Mouse (Mus musculus): Measurements from ENCODE around the gene Tll2. TPM values are rescaled to one million over a fixed set of nuclear protein-coding genes. Genes with fewer than 3 reads are reported as not detected.

Gene Tll2
- 0.05 TPM in 2 replicates for polyA plus RNA-seq (2014; fragmentation: Nextera tagmentation; extraction: Ambion mirVana)

GRCm38 (mm10) chr19:41206811-41207344 is at the start of gene Tll2:
TSS of gene Tll2 (minus strand) at chr19:41206835.
- H3K27ac ChIP-seq (ENCODE audit: low read depth): no peak within 1 kb of the TSS
- H3K9me3 ChIP-seq (ENCODE audit: low read depth, low read length): no peaks in the 10 kb centered on the region
- peak within 1 kb of the TSS; percentile 87 for H3K4me2 ChIP-seq
- ATAC-seq (ENCODE audit: insufficient read depth) (peak; percentile 99), DNase-seq (peak; percentile 82)
- WGBS: under 1% methylated on average over 32 of the region's 32 CpGs
- H3K36me3 ChIP-seq (ENCODE audit: insufficient read depth): peaks cover 5% of the 10 kb centered on the region; the same call in 1 of the 2 replicates
- H3K4me3 ChIP-seq (ENCODE audit: low read depth, low read length): peak within 1 kb of the TSS; percentile 40
- no peaks in the 10 kb centered on the region for H3K4me1 ChIP-seq (ENCODE audit: insufficient read depth)
- H3K27me3 ChIP-seq (ENCODE audit: insufficient read depth, low read length): peaks cover 38% of the 10 kb centered on the region
- peak within 1 kb of the TSS; percentile 29 for H3K9ac ChIP-seq
- no peak for TF ChIP-seq CTCF (IDR thresholded peaks at IDR 0.05; ENCODE audit: low read depth)

- no peak overlapping the region for H3K4me2 ChIP-seq
- H3K9me3 ChIP-seq (ENCODE audit: low read depth, low read length): no peaks in the 10 kb centered on the region
- DNase-seq (peak; percentile 57), ATAC-seq (ENCODE audit: insufficient read depth) (no peak)
- no peaks in the 10 kb centered on the region for H3K4me1 ChIP-seq (ENCODE audit: insufficient read depth)
- no peak for TF ChIP-seq CTCF (IDR thresholded peaks at IDR 0.05; ENCODE audit: low read depth)
- 64% methylated on average over 5 of the region's 5 CpGs for WGBS
- peaks cover 24% of the 10 kb centered on the region; the same call in 1 of the 2 replicates for H3K36me3 ChIP-seq (ENCODE audit: insufficient read depth)
- no peak overlapping the region for H3K4me3 ChIP-seq (ENCODE audit: low read depth, low read length)
- H3K27ac ChIP-seq (ENCODE audit: low read depth): no peak overlapping the region
- H3K9ac ChIP-seq: no peak overlapping the region
- no peaks in the 10 kb centered on the region for H3K27me3 ChIP-seq (ENCODE audit: insufficient read depth, low read length)
Measured at GRCm38 (mm10) chr19:41254584-41254983, 47.9 kb upstream of the Tll2 start.

GRCm38 (mm10) chr19:41248968-41249367 is 42.3 kb upstream of the Tll2 start:
- no peak overlapping the region for H3K4me2 ChIP-seq
- H3K27ac ChIP-seq (ENCODE audit: low read depth): no peak overlapping the region
- no peaks in the 10 kb centered on the region for H3K4me1 ChIP-seq (ENCODE audit: insufficient read depth)
- ATAC-seq (ENCODE audit: insufficient read depth) (no peak), DNase-seq (peak; percentile 57)
- no peak overlapping the region for H3K4me3 ChIP-seq (ENCODE audit: low read depth, low read length)
- peaks cover 50% of the 10 kb centered on the region for H3K36me3 ChIP-seq (ENCODE audit: insufficient read depth)
- H3K9me3 ChIP-seq (ENCODE audit: low read depth, low read length): no peaks in the 10 kb centered on the region
- H3K9ac ChIP-seq: no peak overlapping the region
- no peaks in the 10 kb centered on the region for H3K27me3 ChIP-seq (ENCODE audit: insufficient read depth, low read length)
- 33% methylated on average over 4 of the region's 4 CpGs for WGBS
- no peak for TF ChIP-seq CTCF (IDR thresholded peaks at IDR 0.05; ENCODE audit: low read depth)

- peaks cover 55% of the 10 kb centered on the region for H3K36me3 ChIP-seq (ENCODE audit: insufficient read depth)
- H3K9ac ChIP-seq: no peak overlapping the region
- DNase-seq (no peak), ATAC-seq (ENCODE audit: insufficient read depth) (no peak)
- no peaks in the 10 kb centered on the region for H3K27me3 ChIP-seq (ENCODE audit: insufficient read depth, low read length)
- TF ChIP-seq CTCF (IDR thresholded peaks at IDR 0.05; ENCODE audit: low read depth): no peak
- no peak overlapping the region for H3K4me2 ChIP-seq
- no peaks in the 10 kb centered on the region for H3K9me3 ChIP-seq (ENCODE audit: low read depth, low read length)
- no peak overlapping the region for H3K4me3 ChIP-seq (ENCODE audit: low read depth, low read length)
- WGBS: 85% methylated on average over 3 of the region's 3 CpGs
- H3K27ac ChIP-seq (ENCODE audit: low read depth): no peak overlapping the region
- H3K4me1 ChIP-seq (ENCODE audit: insufficient read depth): no peaks in the 10 kb centered on the region
Measured at GRCm38 (mm10) chr19:41248271-41248670, 41.6 kb upstream of the Tll2 start.

- DNase-seq: no peak
- H3K9me3 ChIP-seq (ENCODE audit: low read depth, low read length): no peaks in the 10 kb centered on the region
- WGBS: 86% methylated on average over 4 of the region's 4 CpGs
- ATAC-seq (ENCODE audit: insufficient read depth): no peak
- no peak overlapping the region for H3K9ac ChIP-seq
- no peaks in the 10 kb centered on the region for H3K4me1 ChIP-seq (ENCODE audit: insufficient read depth)
- no peaks in the 10 kb centered on the region for H3K27me3 ChIP-seq (ENCODE audit: insufficient read depth, low read length)
- H3K36me3 ChIP-seq (ENCODE audit: insufficient read depth): peaks cover 60% of the 10 kb centered on the region
- H3K27ac ChIP-seq (ENCODE audit: low read depth): no peak overlapping the region
- TF ChIP-seq CTCF (IDR thresholded peaks at IDR 0.05; ENCODE audit: low read depth): no peak
- no peak overlapping the region for H3K4me3 ChIP-seq (ENCODE audit: low read depth, low read length)
- H3K4me2 ChIP-seq: no peak overlapping the region
Measured at GRCm38 (mm10) chr19:41246271-41246670, 39.6 kb upstream of the Tll2 start.

- no peaks in the 10 kb centered on the region for H3K4me1 ChIP-seq (ENCODE audit: insufficient read depth)
- WGBS: 61% methylated on average over 6 of the region's 6 CpGs
- H3K27ac ChIP-seq (ENCODE audit: low read depth): no peak overlapping the region
- peaks cover 69% of the 10 kb centered on the region for H3K36me3 ChIP-seq (ENCODE audit: insufficient read depth)
- no peak for ATAC-seq (ENCODE audit: insufficient read depth)
- no peak overlapping the region for H3K4me3 ChIP-seq (ENCODE audit: low read depth, low read length)
- peak; percentile 76 for TF ChIP-seq CTCF (IDR thresholded peaks at IDR 0.05; ENCODE audit: low read depth)
- no peak overlapping the region for H3K9ac ChIP-seq
- H3K27me3 ChIP-seq (ENCODE audit: insufficient read depth, low read length): no peaks in the 10 kb centered on the region
- H3K9me3 ChIP-seq (ENCODE audit: low read depth, low read length): no peaks in the 10 kb centered on the region
- no peak overlapping the region for H3K4me2 ChIP-seq
- DNase-seq: peak; percentile 83
Measured at GRCm38 (mm10) chr19:41244581-41244980, 37.9 kb upstream of the Tll2 start.

GRCm38 (mm10) chr19:41241997-41242396 is 35.4 kb upstream of the Tll2 start:
- Histone ChIP-seq H3K27ac (ENCODE audit: low read depth) (no peak overlapping the region), H3K36me3 (ENCODE audit: insufficient read depth) (peaks cover 74% of the 10 kb centered on the region), H3K4me3 (ENCODE audit: low read depth, low read length) (no peak overlapping the region), H3K9ac (no peak overlapping the region), H3K27me3 (ENCODE audit: insufficient read depth, low read length) (no peaks in the 10 kb centered on the region), H3K4me2 (no peak overlapping the region), H3K9me3 (ENCODE audit: low read depth, low read length) (no peaks in the 10 kb centered on the region), H3K4me1 (ENCODE audit: insufficient read depth) (no peaks in the 10 kb centered on the region)
- 90% methylated on average over 5 of the region's 5 CpGs for WGBS
- no peak for TF ChIP-seq CTCF (IDR thresholded peaks at IDR 0.05; ENCODE audit: low read depth)
- no peak for ATAC-seq (ENCODE audit: insufficient read depth)
- DNase-seq: no peak
